Mouse (Mus musculus): ENCODE measurements at regions not wholly inside any gene's neighbourhood (a gene's known extent, or its start where the extent isn't known, plus 50 kb on each side); places are given as distances from the start of the nearest gene placed in this dataset.

- Histone ChIP-seq H3K4me3 (ENCODE audit: low read depth, low read length) (no peak overlapping the region), H3K9ac (ENCODE audit: low read depth, low read length) (no peak overlapping the region), H3K27ac (ENCODE audit: low read depth, low read length) (no peak overlapping the region), H3K27me3 (replicated peaks; ENCODE audit: control insufficient read depth, insufficient read depth, low read length) (no peaks in the 10 kb centered on the region), H3K9me3 (ENCODE audit: control insufficient read depth, low read length) (no peaks in the 10 kb centered on the region), H3K4me2 (no peak overlapping the region), H3K36me3 (ENCODE audit: control insufficient read depth, insufficient read depth, low read length) (no peaks in the 10 kb centered on the region), H3K4me1 (replicated peaks; ENCODE audit: control insufficient read depth, insufficient read depth, low read length) (peaks cover 5% of the 10 kb centered on the region; the same call in 1 of the 2 replicates)
- no peak for DNase-seq (ENCODE audit: low spot score)
- ATAC-seq (replicated peaks; ENCODE audit: low FRiP score), result no peak
- 78% methylated on average over 9 of the region's 9 CpGs for WGBS
Measured at GRCm38 (mm10) chr2:170253681-170254440, 106.0 kb upstream of the Zfp217 start.

GRCm38 (mm10) chr2:170252255-170253034, 104.5 kb upstream of the Zfp217 start:
- no peaks in the 10 kb centered on the region for H3K27me3 ChIP-seq (replicated peaks; ENCODE audit: control insufficient read depth, insufficient read depth, low read length)
- peak overlapping the region; percentile 22; the same call in 1 of the 2 replicates for H3K9ac ChIP-seq (ENCODE audit: low read depth, low read length)
- peak overlapping the region; percentile 48 for H3K4me2 ChIP-seq
- H3K4me1 ChIP-seq (replicated peaks; ENCODE audit: control insufficient read depth, insufficient read depth, low read length), result peaks cover 5% of the 10 kb centered on the region; the same call in 1 of the 2 replicates
- H3K27ac ChIP-seq (ENCODE audit: low read depth, low read length), result 0 out of 2 replicates have a peak overlapping the region, but pooled peaks have one; percentile 7
- 49% methylated on average over 14 of the region's 14 CpGs for WGBS
- H3K36me3 ChIP-seq (ENCODE audit: control insufficient read depth, insufficient read depth, low read length), result no peaks in the 10 kb centered on the region
- DNase-seq (ENCODE audit: low spot score) (no peak), ATAC-seq (replicated peaks; ENCODE audit: low FRiP score) (peak; percentile 76)
- H3K9me3 ChIP-seq (ENCODE audit: control insufficient read depth, low read length), result no peaks in the 10 kb centered on the region
- H3K4me3 ChIP-seq (ENCODE audit: low read depth, low read length), result no peak overlapping the region

- DNase-seq (ENCODE audit: low spot score), result no peak
- no peaks in the 10 kb centered on the region for H3K36me3 ChIP-seq (ENCODE audit: control insufficient read depth, insufficient read depth, low read length)
- H3K4me2 ChIP-seq, result no peak overlapping the region
- no peak overlapping the region for H3K9ac ChIP-seq (ENCODE audit: low read depth, low read length)
- peaks cover 5% of the 10 kb centered on the region; the same call in 1 of the 2 replicates for H3K4me1 ChIP-seq (replicated peaks; ENCODE audit: control insufficient read depth, insufficient read depth, low read length)
- H3K4me3 ChIP-seq (ENCODE audit: low read depth, low read length), result no peak overlapping the region
- no peaks in the 10 kb centered on the region for H3K9me3 ChIP-seq (ENCODE audit: control insufficient read depth, low read length)
- no peak for ATAC-seq (replicated peaks; ENCODE audit: low FRiP score)
- H3K27me3 ChIP-seq (replicated peaks; ENCODE audit: control insufficient read depth, insufficient read depth, low read length), result no peaks in the 10 kb centered on the region
- WGBS, result 93% methylated on average over 2 of the region's 2 CpGs
- H3K27ac ChIP-seq (ENCODE audit: low read depth, low read length), result no peak overlapping the region
Measured at GRCm38 (mm10) chr2:170250680-170251079, 102.8 kb upstream of the Zfp217 start.

- DNase-seq (ENCODE audit: low spot score), result no peak
- Histone ChIP-seq H3K27me3 (replicated peaks; ENCODE audit: control insufficient read depth, insufficient read depth, low read length) (no peaks in the 10 kb centered on the region), H3K4me2 (no peak overlapping the region), H3K4me1 (replicated peaks; ENCODE audit: control insufficient read depth, insufficient read depth, low read length) (peaks cover 5% of the 10 kb centered on the region; the same call in 1 of the 2 replicates), H3K9me3 (ENCODE audit: control insufficient read depth, low read length) (no peaks in the 10 kb centered on the region), H3K36me3 (ENCODE audit: control insufficient read depth, insufficient read depth, low read length) (no peaks in the 10 kb centered on the region), H3K4me3 (ENCODE audit: low read depth, low read length) (no peak overlapping the region), H3K27ac (ENCODE audit: low read depth, low read length) (no peak overlapping the region), H3K9ac (ENCODE audit: low read depth, low read length) (no peak overlapping the region)
- WGBS, result 50% methylated on average over 11 of the region's 11 CpGs
- no peak for ATAC-seq (replicated peaks; ENCODE audit: low FRiP score)
Measured at GRCm38 (mm10) chr2:170247702-170248445, 100.0 kb upstream of the Zfp217 start.

- H3K4me3 ChIP-seq (ENCODE audit: low read depth, low read length), result no peak overlapping the region
- WGBS, result 64% methylated on average over 12 of the region's 12 CpGs
- ATAC-seq (replicated peaks; ENCODE audit: low FRiP score), result no peak
Measured at GRCm38 (mm10) chr2:170245637-170246341, 97.9 kb upstream of the Zfp217 start.

GRCm38 (mm10) chr2:170244108-170244507, 96.2 kb upstream of the Zfp217 start:
- Histone ChIP-seq H3K36me3 (ENCODE audit: control insufficient read depth, insufficient read depth, low read length) (no peaks in the 10 kb centered on the region), H3K4me3 (ENCODE audit: low read depth, low read length) (no peak overlapping the region), H3K27ac (ENCODE audit: low read depth, low read length) (no peak overlapping the region), H3K4me1 (replicated peaks; ENCODE audit: control insufficient read depth, insufficient read depth, low read length) (no peaks in the 10 kb centered on the region), H3K27me3 (replicated peaks; ENCODE audit: control insufficient read depth, insufficient read depth, low read length) (no peaks in the 10 kb centered on the region), H3K9me3 (ENCODE audit: control insufficient read depth, low read length) (no peaks in the 10 kb centered on the region), H3K4me2 (no peak overlapping the region), H3K9ac (ENCODE audit: low read depth, low read length) (no peak overlapping the region)
- DNase-seq (ENCODE audit: low spot score) (no peak), ATAC-seq (replicated peaks; ENCODE audit: low FRiP score) (no peak)
- 69% methylated on average over 4 of the region's 4 CpGs for WGBS

More at GRCm38 (mm10) chr2:170245637-170246341, 97.9 kb upstream of the Zfp217 start:
- Histone ChIP-seq H3K9me3 (ENCODE audit: control insufficient read depth, low read length) (no peaks in the 10 kb centered on the region), H3K27ac (ENCODE audit: low read depth, low read length) (no peak overlapping the region), H3K9ac (ENCODE audit: low read depth, low read length) (no peak overlapping the region), H3K4me2 (no peak overlapping the region), H3K4me1 (replicated peaks; ENCODE audit: control insufficient read depth, insufficient read depth, low read length) (no peaks in the 10 kb centered on the region), H3K27me3 (replicated peaks; ENCODE audit: control insufficient read depth, insufficient read depth, low read length) (no peaks in the 10 kb centered on the region), H3K36me3 (ENCODE audit: control insufficient read depth, insufficient read depth, low read length) (no peaks in the 10 kb centered on the region)
- no peak for DNase-seq (ENCODE audit: low spot score)

GRCm38 (mm10) chr2:170237959-170238358, 90.1 kb upstream of the Zfp217 start:
- peak; percentile 65 for ATAC-seq (replicated peaks; ENCODE audit: low FRiP score)
- H3K4me3 ChIP-seq (ENCODE audit: low read depth, low read length), result no peak overlapping the region
- no peaks in the 10 kb centered on the region for H3K4me1 ChIP-seq (replicated peaks; ENCODE audit: control insufficient read depth, insufficient read depth, low read length)
- no peak overlapping the region for H3K4me2 ChIP-seq
- H3K36me3 ChIP-seq (ENCODE audit: control insufficient read depth, insufficient read depth, low read length), result no peaks in the 10 kb centered on the region
- no peak overlapping the region for H3K27ac ChIP-seq (ENCODE audit: low read depth, low read length)
- DNase-seq (ENCODE audit: low spot score), result no peak
- H3K27me3 ChIP-seq (replicated peaks; ENCODE audit: control insufficient read depth, insufficient read depth, low read length), result no peaks in the 10 kb centered on the region
- H3K9me3 ChIP-seq (ENCODE audit: control insufficient read depth, low read length), result no peaks in the 10 kb centered on the region
- H3K9ac ChIP-seq (ENCODE audit: low read depth, low read length), result no peak overlapping the region
- WGBS, result 62% methylated on average over 1 of the region's 1 CpGs

- 62% methylated on average over 4 of the region's 4 CpGs for WGBS
- no peak for ATAC-seq (replicated peaks; ENCODE audit: low FRiP score)
Measured at GRCm38 (mm10) chr2:170233426-170233825, 85.5 kb upstream of the Zfp217 start.

More at GRCm38 (mm10) chr2:170233426-170233825, 85.5 kb upstream of the Zfp217 start:
- no peak for DNase-seq (ENCODE audit: low spot score)
- Histone ChIP-seq H3K9ac (ENCODE audit: low read depth, low read length) (no peak overlapping the region), H3K27ac (ENCODE audit: low read depth, low read length) (no peak overlapping the region), H3K27me3 (replicated peaks; ENCODE audit: control insufficient read depth, insufficient read depth, low read length) (no peaks in the 10 kb centered on the region), H3K4me2 (no peak overlapping the region), H3K9me3 (ENCODE audit: control insufficient read depth, low read length) (no peaks in the 10 kb centered on the region), H3K4me1 (replicated peaks; ENCODE audit: control insufficient read depth, insufficient read depth, low read length) (no peaks in the 10 kb centered on the region), H3K36me3 (ENCODE audit: control insufficient read depth, insufficient read depth, low read length) (no peaks in the 10 kb centered on the region), H3K4me3 (ENCODE audit: low read depth, low read length) (no peak overlapping the region)

Measured in liver, embryonic 11.5 days (tissue).